Mouse (Mus musculus) ES-E14 (cell line): Measurements from ENCODE around the gene Upk2. TPM values are rescaled to one million over a fixed set of nuclear protein-coding genes. Genes with fewer than 3 reads are reported as not detected.
A peak's percentile ranks its signal among the peaks of the same experiment; 100 is the strongest.
"Not testable (repeated sequence)": the region's sequence is repeated elsewhere in the genome, so short reads cannot be mapped to it uniquely, and the experiment has no call there.

Experiments used
- DNase-seq: peaks from one replicate; pipeline ENCODE4 v3.0.0-alpha.2; 2013; ENCODE audit warnings: low read depth, low spot score
- H3K27ac ChIP-seq: 2 replicates; pipeline ENCODE4 v1.5.1; 2012; ENCODE audit warnings: low read depth, mild to moderate bottlenecking, low read length, moderate library complexity, mixed read lengths; ENCODE audit not compliant: poor library complexity, insufficient read depth, severe bottlenecking
- H3K36me3 ChIP-seq: 2 replicates; pipeline ENCODE4 v1.6.1; 2012; ENCODE audit warnings: mild to moderate bottlenecking, low read length, moderate library complexity, mixed read lengths; ENCODE audit not compliant: control insufficient read depth, poor library complexity, insufficient read depth, severe bottlenecking
- H3K4me1 ChIP-seq, 2 experiments: fragments of 150-350 bp in 1 of 2; sonication (generic) in 1 of 2; 2 replicates each; pipeline ENCODE4 v1.6.1; 2012; ENCODE audit warnings: low read length in 2 of 2, mild to moderate bottlenecking in 1 of 2, mixed read lengths in 1 of 2; ENCODE audit not compliant: control insufficient read depth in 2 of 2, insufficient read depth in 2 of 2, poor library complexity in 1 of 2
- H3K4me3 ChIP-seq, 2 experiments: fragments of 150-350 bp in 1 of 2; sonication (generic) in 1 of 2; 2 replicates each; pipeline ENCODE4 v1.5.1; 2012; ENCODE audit warnings: low read length in 2 of 2, low read depth in 1 of 2, mild to moderate bottlenecking in 1 of 2, mixed read lengths in 1 of 2; ENCODE audit not compliant: insufficient read depth in 1 of 2, poor library complexity in 1 of 2, severe bottlenecking in 1 of 2
- H3K9ac ChIP-seq: 2 replicates; pipeline ENCODE4 v1.6.1; 2012; ENCODE audit warnings: low read depth, mild to moderate bottlenecking, low read length, mixed read lengths; ENCODE audit not compliant: poor library complexity, insufficient read depth, severe bottlenecking
- H3K9me3 ChIP-seq: fragments of 150-350 bp; sonication (generic); 2 replicates; pipeline ENCODE4 v1.6.1; 2012; ENCODE audit warnings: low read depth, mild to moderate bottlenecking, low read length; ENCODE audit not compliant: control insufficient read depth, insufficient read depth
- CHD2 ChIP-seq: IDR thresholded peaks from 2 replicates; pipeline ENCODE4 v1.6.1; 2014; ENCODE audit warnings: mild to moderate bottlenecking, low read depth, low read length, inconsistent platforms
- HCFC1 ChIP-seq: IDR thresholded peaks from 2 replicates; pipeline ENCODE4 v1.6.1; 2012; ENCODE audit warnings: low read length, inconsistent platforms, borderline replicate concordance; ENCODE audit not compliant: insufficient read depth
- MAFK ChIP-seq: IDR thresholded peaks from 2 replicates; pipeline ENCODE4 v1.6.1; 2014; ENCODE audit warnings: mild to moderate bottlenecking, low read depth, low read length, inconsistent platforms; ENCODE audit not compliant: insufficient read depth
- ZC3H11A ChIP-seq: IDR thresholded peaks from 2 replicates; pipeline ENCODE4 v1.6.1; 2012; ENCODE audit warnings: low read depth, mild to moderate bottlenecking, inconsistent platforms, low read length, borderline replicate concordance
- ZNF384 ChIP-seq: IDR thresholded peaks from 2 replicates; pipeline ENCODE4 v1.6.1; 2012; ENCODE audit warnings: low read depth, low read length, inconsistent platforms
- in situ Hi-C, 2 experiments: fragments of 600-800 bp; cut with MboI; formaldehyde crosslinking; loops; one replicate each; pipeline ENCODE4 v1.15.1; 2025; ENCODE audit warnings: low sequenced_read_pairs in 2 of 2, inconsistent platforms in 1 of 2; ENCODE audit not compliant: unreplicated experiment in 2 of 2
- total RNA-seq: library from RNA; depleted of rRNA; stranded (reverse); fragments of 300-350 nt; gene quantifications from 2 replicates; pipeline ENCODE4 v1.2.3, GENCODE M21; 2012

Upk2 gene
- total RNA-seq, 1 experiment, result 0.31 TPM

- H3K9ac ChIP-seq, result no peak overlapping the region
- H3K4me3 ChIP-seq, result no peak overlapping the region
- no peaks in the 10 kb centered on the region for H3K4me1 ChIP-seq
- in situ Hi-C loops, result no loop called here
- no peaks in the 10 kb centered on the region for H3K9me3 ChIP-seq
- no peak overlapping the region for H3K27ac ChIP-seq
- no peaks in the 10 kb centered on the region for H3K36me3 ChIP-seq
- TF ChIP-seq CHD2, result no peak
- TF ChIP-seq MAFK, result no peak
- TF ChIP-seq HCFC1, result no peak
- no peak for TF ChIP-seq ZNF384
- no peak for TF ChIP-seq ZC3H11A
- DNase-seq, result no peak
These were observed 7.2 kb upstream of the Upk2 start for GRCm38 (mm10) chr9:44461950-44462349.

- DNase-seq, result no peak
- no peak overlapping the region for H3K9ac ChIP-seq
- no peak overlapping the region for H3K4me3 ChIP-seq
- TF ChIP-seq ZC3H11A, result no peak
- no peak for TF ChIP-seq ZNF384
- no peak for TF ChIP-seq HCFC1
- no peak for TF ChIP-seq CHD2
- TF ChIP-seq MAFK, result no peak
- H3K4me1 ChIP-seq, result no peaks in the 10 kb centered on the region
- H3K9me3 ChIP-seq, result no peaks in the 10 kb centered on the region
- no peak overlapping the region for H3K27ac ChIP-seq
- in situ Hi-C loops, result loop anchor here in 1 of 2 experiments (10.0 kb wide), 1 partner anchor 198 kb away; no protein-coding TSS in a partner anchor
- H3K36me3 ChIP-seq, result no peaks in the 10 kb centered on the region
These were observed 2.4 kb upstream of the Upk2 start for GRCm38 (mm10) chr9:44457035-44457742.

GRCm38 (mm10) chr9:44454132-44454890 lies 465 bp downstream of the Upk2 start:
- peak; percentile 85; the same call in 1 of the 2 replicates for TF ChIP-seq ZC3H11A
- no peak for TF ChIP-seq ZNF384
- Histone ChIP-seq H3K9ac (peak overlapping the region; percentile 41; the same call in 1 of the 2 replicates), H3K9me3 (no peaks in the 10 kb centered on the region), H3K36me3 (no peaks in the 10 kb centered on the region), H3K27ac (no peak overlapping the region), H3K4me3 (peak overlapping the region; percentile 8 to 58; a peak in 3 of 4 replicates), H3K4me1 (no peaks in the 10 kb centered on the region)
- in situ Hi-C loops, result loop anchor here in 1 of 2 experiments (5.0 to 10.0 kb wide), 2 partner anchors 48 to 200 kb away; no protein-coding TSS in a partner anchor
- peak; percentile 91 for DNase-seq

- Histone ChIP-seq H3K9ac (no peak overlapping the region), H3K9me3 (no peaks in the 10 kb centered on the region), H3K27ac (no peak overlapping the region), H3K36me3 (no peaks in the 10 kb centered on the region), H3K4me3 (no peak overlapping the region), H3K4me1 (peaks cover 0 to 7% of the 10 kb centered on the region in 2 experiments; a peak in 1 of 4 replicates)
- no peak for TF ChIP-seq HCFC1
- TF ChIP-seq CHD2, result no peak
- no peak for TF ChIP-seq ZNF384
- TF ChIP-seq ZC3H11A, result peak; percentile 5; the same call in 1 of the 2 replicates
- TF ChIP-seq MAFK, result no peak
- in situ Hi-C loops, result loop anchor here in 1 of 2 experiments (5.0 to 10.0 kb wide), 2 partner anchors 52 to 204 kb away; no protein-coding TSS in a partner anchor
- peak; percentile 60 for DNase-seq
These were observed 4.4 kb downstream of the Upk2 start for GRCm38 (mm10) chr9:44450387-44450786.

- in situ Hi-C loops, H3K36me3 ChIP-seq, H3K9me3 ChIP-seq, H3K9ac ChIP-seq, DNase-seq, H3K4me3 ChIP-seq, H3K27ac ChIP-seq: not testable (repeated sequence)
- H3K4me1 ChIP-seq, result peaks cover 0 to 11% of the 10 kb centered on the region in 2 experiments; a peak in 2 of 4 replicates
These were observed 10.3 kb downstream of the Upk2 start for GRCm38 (mm10) chr9:44444402-44445025.
